ENCODE assay signal across 20 mouse cellular contexts in the genomic region with DNA sequence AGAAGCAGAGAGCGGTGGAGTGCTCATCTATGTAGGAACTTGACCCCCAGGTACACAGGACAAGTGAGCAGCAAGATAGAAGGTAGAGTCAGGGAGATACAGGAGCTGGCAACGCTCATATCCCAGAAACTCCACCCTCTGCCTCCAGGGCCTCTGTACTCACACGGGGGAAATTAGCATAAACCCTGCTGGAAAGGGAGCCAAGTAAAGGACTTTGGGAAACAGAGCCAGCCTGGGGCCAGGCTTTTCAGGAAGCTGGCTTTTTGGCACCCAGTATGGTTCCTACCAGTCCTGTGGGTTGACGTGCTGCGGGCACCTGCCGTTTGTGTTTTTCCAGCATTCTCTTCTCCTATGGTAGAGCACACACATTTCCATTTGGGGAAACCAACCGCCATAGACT.
DNase-seq lines count a peak whose midpoint lies in the region; ATAC-seq and TF ChIP-seq lines count a peak whose summit lies in the region.
"Had no signal": no experiment of that assay in that cellular context is flagged by ENCODE, and none has a peak within 500 bp of the region (broad histone marks: within the 10 kb centered on the region; RNA-seq: fewer than 3 reads in every experiment).

No protein-coding gene starts in this region.

- no peak overlapping the region for H3K9ac ChIP-seq in forebrain, embryonic 14.5 days (ENCODE audit: low read length)
- no peak overlapping the region for H3K9ac ChIP-seq in forebrain, embryonic 12.5 days
- no peak overlapping the region for H3K9ac ChIP-seq in kidney, embryonic 16.5 days (replicated peaks; ENCODE audit: low read length)
- H3K9ac ChIP-seq in ES-E14 (ENCODE audit: insufficient read depth, low read depth, low read length, poor library complexity, severe bottlenecking), result no peak overlapping the region
- H3K9ac ChIP-seq: limb, embryonic 13.5 days; liver, embryonic 12.5 days had no signal

- in situ Hi-C loops in ES-E14 (cut with MboI; ENCODE audit: low sequenced_read_pairs in 2 of 2, unreplicated experiment in 2 of 2), result no loop called here

- no peak overlapping the region for H3K4me2 ChIP-seq in forebrain, embryonic 14.5 days (ENCODE audit: low read length)
- no peak overlapping the region for H3K4me2 ChIP-seq in forebrain, embryonic 12.5 days
- no peak overlapping the region for H3K4me2 ChIP-seq in kidney, embryonic 16.5 days (replicated peaks; ENCODE audit: low read depth, low read length)
- H3K4me2 ChIP-seq: heart, embryonic 11.5 days; limb, embryonic 13.5 days; liver, embryonic 12.5 days; midbrain, embryonic 11.5 days had no signal

- H3K9me3 ChIP-seq in forebrain, embryonic 14.5 days (replicated peaks; ENCODE audit: control insufficient read depth, low read length), result no peaks in the 10 kb centered on the region
- H3K9me3 ChIP-seq in forebrain, embryonic 12.5 days, result no peaks in the 10 kb centered on the region
- no peaks in the 10 kb centered on the region for H3K9me3 ChIP-seq in kidney, embryonic 16.5 days (ENCODE audit: low read length)
- H3K9me3 ChIP-seq in E14TG2a.4 (ENCODE audit: low read length) (no peaks in the 10 kb centered on the region), ES-E14 (ENCODE audit: control insufficient read depth, insufficient read depth, low read depth, low read length) (no peaks in the 10 kb centered on the region)
- H3K9me3 ChIP-seq: limb, embryonic 13.5 days; liver, embryonic 12.5 days had no signal

- peak; percentile 69 for DNase-seq in forebrain, embryonic 14.5 days (ENCODE audit: low spot score)
- DNase-seq in kidney, adult 18-20 months, result peak; percentile 11
- peak; percentile 41 for DNase-seq in ES-E14 (ENCODE audit: low read depth, low spot score)
- DNase-seq in thymus, adult 18-20 months, result no peak
- DNase-seq: B cell, adult 2 months; cerebellum, adult 18-20 months; gastrocnemius, postnatal 36 days; layer of hippocampus, postnatal 36 days; lung, adult 18-20 months; lung, postnatal 10 days; thymus, adult 2 months had no signal

- ATAC-seq in forebrain, embryonic 14.5 days, result peak; percentile 52
- no peak for ATAC-seq in forebrain, embryonic 12.5 days (ENCODE audit: low FRiP score)
- no peak for ATAC-seq in kidney, embryonic 16.5 days (ENCODE audit: low FRiP score, low TSS enrichment)
- ATAC-seq: liver, embryonic 12.5 days had no signal

- no peak overlapping the region for H3K4me3 ChIP-seq in forebrain, embryonic 14.5 days (ENCODE audit: low read depth, low read length)
- H3K4me3 ChIP-seq in forebrain, embryonic 12.5 days (replicated peaks), result no peak overlapping the region
- no peak overlapping the region for H3K4me3 ChIP-seq in kidney, embryonic 16.5 days (ENCODE audit: low read length)
- peak overlapping the region; percentile 13; the same call in 1 of the 2 replicates for H3K4me3 ChIP-seq in E14TG2a.4 (replicated peaks; ENCODE audit: low read length)
- no peak overlapping the region for H3K4me3 ChIP-seq in ES-E14 (ENCODE audit: insufficient read depth in 1 of 2, low read depth in 1 of 2, low read length in 2 of 2, poor library complexity in 1 of 2, severe bottlenecking in 1 of 2)
- H3K4me3 ChIP-seq: limb, embryonic 13.5 days; liver, embryonic 12.5 days had no signal

- H3K4me1 ChIP-seq in forebrain, embryonic 14.5 days (ENCODE audit: control insufficient read depth, insufficient read depth, low read length), result peaks cover 2% of the 10 kb centered on the region; the same call in 1 of the 2 replicates
- H3K4me1 ChIP-seq in forebrain, embryonic 12.5 days, result no peaks in the 10 kb centered on the region
- no peaks in the 10 kb centered on the region for H3K4me1 ChIP-seq in kidney, embryonic 16.5 days (ENCODE audit: insufficient read depth, low read length)
- H3K4me1 ChIP-seq in E14TG2a.4 (replicated peaks; ENCODE audit: low read depth, low read length) (peaks cover 30% of the 10 kb centered on the region), ES-E14 (ENCODE audit: control insufficient read depth in 2 of 2, insufficient read depth in 2 of 2, low read length in 2 of 2, poor library complexity in 1 of 2) (peaks cover 0 to 3% of the 10 kb centered on the region in 2 experiments; a peak in 2 of 4 replicates)
- H3K4me1 ChIP-seq: liver, embryonic 12.5 days had no signal

- no peak overlapping the region for H3K27ac ChIP-seq in forebrain, embryonic 14.5 days (ENCODE audit: low read depth, low read length)
- no peak overlapping the region for H3K27ac ChIP-seq in forebrain, embryonic 12.5 days
- no peak overlapping the region for H3K27ac ChIP-seq in kidney, embryonic 16.5 days (ENCODE audit: low read length)
- H3K27ac ChIP-seq in ES-E14 (ENCODE audit: insufficient read depth, low read depth, low read length, poor library complexity, severe bottlenecking), result no peak overlapping the region
- H3K27ac ChIP-seq: kidney, postnatal 0 days; limb, embryonic 13.5 days; liver, embryonic 12.5 days had no signal

- whole genome bisulfite sequencing in forebrain, embryonic 14.5 days, result 33% methylated on average over 7 of the region's 7 CpGs
- 46% methylated on average over 7 of the region's 7 CpGs for WGBS in forebrain, embryonic 12.5 days
- WGBS in kidney, embryonic 16.5 days, result 68% methylated on average over 7 of the region's 7 CpGs

- H3K36me3 ChIP-seq in forebrain, embryonic 14.5 days (ENCODE audit: control insufficient read depth, insufficient read depth, low read length), result no peaks in the 10 kb centered on the region
- no peaks in the 10 kb centered on the region for H3K36me3 ChIP-seq in forebrain, embryonic 12.5 days (replicated peaks)
- no peaks in the 10 kb centered on the region for H3K36me3 ChIP-seq in kidney, embryonic 16.5 days (ENCODE audit: insufficient read depth, low read length)
- H3K36me3 ChIP-seq in E14TG2a.4 (ENCODE audit: insufficient read depth, low read length) (no peaks in the 10 kb centered on the region), ES-E14 (ENCODE audit: control insufficient read depth, insufficient read depth, low read length, poor library complexity, severe bottlenecking) (no peaks in the 10 kb centered on the region)
- H3K36me3 ChIP-seq: limb, embryonic 13.5 days; liver, embryonic 12.5 days had no signal

- H3K27me3 ChIP-seq in forebrain, embryonic 14.5 days (replicated peaks; ENCODE audit: control insufficient read depth, insufficient read depth, low read length), result no peaks in the 10 kb centered on the region
- peaks cover 6% of the 10 kb centered on the region; the same call in 1 of the 2 replicates for H3K27me3 ChIP-seq in forebrain, embryonic 12.5 days
- no peaks in the 10 kb centered on the region for H3K27me3 ChIP-seq in kidney, embryonic 16.5 days (ENCODE audit: insufficient read depth, low read length)
- H3K27me3 ChIP-seq in E14TG2a.4 (ENCODE audit: insufficient read depth, low read length), result peaks cover 11% of the 10 kb centered on the region
- H3K27me3 ChIP-seq: CH12.LX; limb, embryonic 13.5 days; liver, embryonic 12.5 days had no signal

- no peak for TF ChIP-seq CTCF in E14TG2a.4 (conservative IDR thresholded peaks at IDR 0.05; ENCODE audit: low read length)

TF ChIP-seq in ES-E14, 5 proteins besides CTCF, POLR2A, EP300 and RAD21:
- no peak for TF ChIP-seq ZNF384 (IDR thresholded peaks at IDR 0.05; ENCODE audit: low read depth, low read length)

Comparison
In these comparisons a context has a peak if more than half of its experiments do, and no peak if none do; other contexts are left out.
1. DNase-seq: peak in forebrain, embryonic 14.5 days (single experiment), kidney, adult 18-20 months (single experiment) and ES-E14 (single experiment); none in thymus, adult 18-20 months (0 of 2).